Mouse (Mus musculus): ENCODE data around the gene Pm20d1. TPM values are rescaled to one million over a fixed set of nuclear protein-coding genes. Genes with fewer than 3 reads are reported as not detected.

The Pm20d1 gene
- polyA plus RNA-seq, 1 experiment from 2014 or later, result 0.19 TPM

DNA sequence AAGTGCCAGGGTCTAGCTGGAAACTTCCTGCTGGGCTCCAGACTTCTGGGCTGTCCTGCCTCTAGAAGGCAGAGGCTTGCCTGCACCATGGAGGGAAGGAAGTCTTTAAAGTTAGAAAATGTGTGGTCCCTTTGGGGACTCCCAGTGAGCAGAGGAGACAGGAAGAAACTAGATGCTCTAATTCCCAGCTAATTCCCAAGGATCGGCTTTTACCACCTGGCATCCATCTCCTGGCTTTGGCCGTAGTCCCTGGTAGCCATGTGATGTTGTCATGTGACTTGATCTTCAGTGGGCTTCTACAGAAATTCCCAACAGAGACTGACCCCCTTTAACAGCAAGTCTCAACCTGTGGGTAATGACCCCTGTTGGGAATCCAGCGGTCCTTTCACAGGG is 36.8 kb upstream of the Pm20d1 start:
- Histone ChIP-seq H3K9me3 (no peaks in the 10 kb centered on the region), H3K4me3 (no peak overlapping the region), H3K9ac (replicated peaks) (no peak overlapping the region), H3K27me3 (no peaks in the 10 kb centered on the region), H3K4me2 (replicated peaks) (no peak overlapping the region), H3K36me3 (no peaks in the 10 kb centered on the region), H3K27ac (replicated peaks) (no peak overlapping the region), H3K4me1 (no peaks in the 10 kb centered on the region)
- WGBS, result 85% methylated on average over 3 of the region's 3 CpGs
- ATAC-seq (replicated peaks), result no peak

DNA sequence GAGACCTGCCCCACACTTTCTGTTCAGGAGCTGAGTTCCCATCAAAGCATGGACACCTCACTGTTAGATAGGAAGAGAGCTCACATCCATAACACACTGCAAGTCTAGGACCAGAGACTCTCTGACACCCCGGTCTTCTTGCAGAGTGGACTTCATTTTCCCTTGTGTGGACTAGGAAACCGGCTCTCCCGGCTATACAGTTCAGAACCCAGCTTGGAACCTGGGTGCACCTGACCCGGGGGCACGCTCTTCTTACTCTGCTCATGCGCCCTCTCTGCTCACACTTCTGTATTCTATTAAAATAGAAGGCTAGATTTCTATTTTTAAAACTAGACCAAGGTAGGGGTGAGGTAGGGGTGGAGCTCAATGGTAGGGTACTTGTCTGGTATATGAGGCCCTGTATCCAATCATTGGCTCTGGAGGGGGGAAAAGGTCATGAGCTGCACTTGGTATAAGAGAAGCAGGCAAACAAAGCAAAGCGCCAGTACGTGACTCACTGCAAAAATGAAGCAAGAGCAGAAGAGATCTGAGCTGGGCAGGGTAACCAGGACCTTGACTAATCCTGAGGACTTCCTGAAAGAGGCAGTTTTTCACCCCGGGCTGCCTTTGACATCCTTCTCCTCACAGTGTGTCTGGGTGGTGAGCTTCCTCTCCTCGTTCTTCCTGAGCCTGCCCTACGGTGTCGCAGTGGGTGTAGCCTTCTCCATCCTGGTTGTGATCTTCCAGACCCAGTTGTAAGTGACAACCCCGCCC is 35.9 kb upstream of the Pm20d1 start:
- Histone ChIP-seq H3K4me1 (no peaks in the 10 kb centered on the region), H3K9me3 (no peaks in the 10 kb centered on the region), H3K27me3 (no peaks in the 10 kb centered on the region), H3K4me2 (replicated peaks) (no peak overlapping the region), H3K9ac (replicated peaks) (no peak overlapping the region), H3K4me3 (no peak overlapping the region), H3K36me3 (no peaks in the 10 kb centered on the region), H3K27ac (replicated peaks) (no peak overlapping the region)
- no peak for ATAC-seq (replicated peaks)
- WGBS, result 93% methylated on average over 13 of the region's 13 CpGs

DNA sequence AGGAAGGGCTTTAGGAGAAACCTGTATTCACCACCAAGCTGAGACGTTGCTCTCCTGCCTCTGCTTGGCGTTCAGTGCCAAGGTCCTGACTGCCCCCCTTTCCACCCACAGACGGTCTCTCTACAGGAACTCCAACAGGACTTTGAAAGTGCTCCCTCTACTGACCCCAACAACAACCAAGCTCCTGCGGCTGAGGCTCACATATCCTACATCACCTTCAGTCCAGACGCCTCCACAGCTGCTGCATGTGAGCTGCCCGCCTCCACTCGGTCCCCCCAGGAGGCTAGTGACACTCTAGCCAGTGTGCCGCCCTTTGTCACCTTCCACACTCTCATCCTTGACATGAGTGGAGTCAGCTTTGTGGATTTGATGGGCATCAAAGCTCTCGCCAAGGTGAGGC is 33.5 kb upstream of the Pm20d1 start:
- no peak overlapping the region for H3K4me2 ChIP-seq (replicated peaks)
- 68% methylated on average over 9 of the region's 9 CpGs for WGBS
- no peaks in the 10 kb centered on the region for H3K9me3 ChIP-seq
- no peaks in the 10 kb centered on the region for H3K4me1 ChIP-seq
- H3K27ac ChIP-seq (replicated peaks), result no peak overlapping the region
- no peaks in the 10 kb centered on the region for H3K36me3 ChIP-seq
- no peak for ATAC-seq (replicated peaks)
- no peak overlapping the region for H3K4me3 ChIP-seq
- H3K27me3 ChIP-seq, result no peaks in the 10 kb centered on the region
- H3K9ac ChIP-seq (replicated peaks), result no peak overlapping the region

DNA sequence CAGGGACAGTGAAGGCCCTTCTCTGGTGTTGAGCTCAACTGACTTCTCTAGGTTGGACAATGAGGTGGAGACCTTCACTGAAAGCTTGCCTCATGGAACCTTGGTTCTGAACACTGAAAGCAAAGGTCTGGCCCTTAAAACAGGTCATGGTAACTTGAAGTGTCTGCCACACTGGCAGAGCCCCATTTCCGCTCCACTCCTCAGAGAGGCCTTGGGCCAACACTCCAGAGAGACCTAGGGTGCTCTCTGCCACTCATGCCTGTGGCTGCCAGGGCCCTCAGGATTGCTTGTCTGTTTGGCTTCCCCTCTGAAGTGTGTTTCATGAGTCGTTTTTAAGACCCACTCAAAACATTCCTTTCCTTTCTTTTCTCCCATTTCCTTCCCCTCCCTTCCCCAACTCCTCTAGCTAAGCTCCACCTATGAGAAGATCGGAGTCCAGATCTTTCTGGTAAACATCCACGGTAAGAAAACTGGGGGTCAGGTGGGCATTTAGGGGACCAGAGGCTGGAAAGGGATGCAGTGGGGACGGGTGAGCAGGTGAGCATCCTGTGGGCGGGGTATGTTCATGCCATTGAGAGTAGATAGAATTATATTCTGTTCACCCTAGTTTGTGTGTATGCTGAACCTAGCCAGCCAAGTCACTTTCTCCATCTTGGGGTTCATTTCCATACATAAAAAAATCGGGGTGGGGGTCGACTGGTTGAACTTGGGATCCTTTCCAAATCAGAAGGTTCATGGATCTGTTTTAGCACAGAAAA is 32.4 kb upstream of the Pm20d1 start:
- Histone ChIP-seq H3K9ac (replicated peaks) (no peak overlapping the region), H3K27me3 (no peaks in the 10 kb centered on the region), H3K9me3 (no peaks in the 10 kb centered on the region), H3K4me1 (peaks cover 3% of the 10 kb centered on the region), H3K36me3 (no peaks in the 10 kb centered on the region), H3K27ac (replicated peaks) (no peak overlapping the region), H3K4me3 (no peak overlapping the region), H3K4me2 (replicated peaks) (no peak overlapping the region)
- no peak for ATAC-seq (replicated peaks)
- WGBS, result 66% methylated on average over 8 of the region's 8 CpGs

DNA sequence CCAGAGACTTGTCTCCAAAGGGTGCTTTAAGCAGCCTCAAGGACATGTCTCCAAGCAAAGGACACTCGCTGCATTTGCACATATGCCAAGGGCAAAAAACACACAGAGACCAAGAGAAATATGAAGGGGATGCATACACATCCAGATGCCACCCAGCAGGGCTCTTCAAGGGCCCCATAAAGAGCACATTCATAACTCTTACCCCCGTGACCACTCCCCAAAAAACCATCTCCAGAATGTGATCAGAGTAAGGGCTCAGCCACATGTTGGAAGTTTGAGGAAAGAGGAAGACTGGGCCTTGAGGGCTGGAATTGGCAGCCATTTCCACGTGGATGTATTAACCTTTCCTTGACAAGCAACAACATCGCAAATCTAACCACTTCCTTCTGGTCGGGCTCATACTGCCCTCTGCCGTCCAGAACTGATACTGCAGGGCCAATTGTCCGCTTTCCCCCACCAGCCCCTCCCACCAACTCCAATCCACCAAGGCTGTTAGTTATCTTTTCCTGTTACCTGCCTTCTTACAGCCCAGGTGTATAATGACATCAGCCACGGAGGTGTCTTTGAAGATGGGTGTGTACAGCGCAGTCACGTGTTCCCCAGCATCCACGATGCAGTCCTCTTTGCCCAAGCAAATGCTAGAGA is 31.7 kb upstream of the Pm20d1 start:
- Histone ChIP-seq H3K27me3 (no peaks in the 10 kb centered on the region), H3K9me3 (no peaks in the 10 kb centered on the region), H3K4me1 (peaks cover 10% of the 10 kb centered on the region), H3K36me3 (no peaks in the 10 kb centered on the region), H3K4me2 (replicated peaks) (no peak overlapping the region), H3K4me3 (no peak overlapping the region), H3K27ac (replicated peaks) (no peak overlapping the region), H3K9ac (replicated peaks) (no peak overlapping the region)
- WGBS, result 13% methylated on average over 11 of the region's 11 CpGs
- ATAC-seq (replicated peaks), result 0 out of 2 replicates have a peak, but pooled peaks have one; percentile 45

DNA sequence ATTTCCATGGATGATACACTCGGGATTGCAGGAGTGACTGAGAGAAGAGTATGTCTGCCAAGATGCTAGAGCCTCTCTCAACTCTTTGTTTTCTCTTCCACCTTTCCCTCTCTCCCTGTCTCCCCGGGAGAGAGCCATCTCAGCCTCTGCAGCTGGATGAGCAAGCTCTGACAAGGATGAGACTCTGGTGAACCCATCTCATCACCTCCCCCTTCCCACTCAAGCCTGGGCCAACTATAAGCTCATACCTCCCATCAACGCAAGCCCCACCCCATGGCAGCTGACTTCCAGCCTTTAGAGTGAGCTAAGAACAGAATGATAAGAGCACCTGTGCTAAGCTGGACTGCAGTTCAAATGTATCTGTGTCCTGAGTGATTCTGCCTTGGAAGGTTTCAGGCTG is 27.9 kb upstream of the Pm20d1 start:
- H3K9ac ChIP-seq (replicated peaks), result no peak overlapping the region
- no peaks in the 10 kb centered on the region for H3K27me3 ChIP-seq
- no peak overlapping the region for H3K4me2 ChIP-seq (replicated peaks)
- H3K4me3 ChIP-seq, result no peak overlapping the region
- 60% methylated on average over 3 of the region's 3 CpGs for WGBS
- no peaks in the 10 kb centered on the region for H3K9me3 ChIP-seq
- no peak for ATAC-seq (replicated peaks)
- H3K4me1 ChIP-seq, result peaks cover 21% of the 10 kb centered on the region
- H3K27ac ChIP-seq (replicated peaks), result no peak overlapping the region
- no peaks in the 10 kb centered on the region for H3K36me3 ChIP-seq

DNA sequence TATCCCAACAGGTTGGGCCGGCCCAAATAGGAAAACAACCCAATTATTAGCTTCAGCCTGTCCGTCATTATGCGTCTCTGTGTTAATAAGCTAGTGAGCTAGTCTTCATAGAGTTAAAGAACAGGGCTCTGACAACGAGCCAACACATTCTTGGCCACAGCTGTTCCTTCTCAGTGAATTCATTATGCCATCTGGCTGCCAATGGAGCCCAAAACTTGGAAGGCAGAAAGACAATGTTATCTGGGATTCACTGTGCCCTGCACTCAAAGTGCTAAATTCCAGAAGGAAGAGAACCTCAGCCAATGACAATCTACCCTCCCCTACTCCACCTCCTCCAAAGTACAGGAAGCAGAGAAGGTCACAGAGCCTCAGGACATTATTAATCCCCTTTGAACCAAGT is 26.5 kb upstream of the Pm20d1 start:
- Histone ChIP-seq H3K4me2 (replicated peaks) (no peak overlapping the region), H3K4me3 (no peak overlapping the region), H3K9ac (replicated peaks) (no peak overlapping the region), H3K9me3 (no peaks in the 10 kb centered on the region), H3K4me1 (peaks cover 21% of the 10 kb centered on the region), H3K27me3 (no peaks in the 10 kb centered on the region), H3K27ac (replicated peaks) (peak overlapping the region; percentile 71), H3K36me3 (no peaks in the 10 kb centered on the region)
- peak; percentile 91 for ATAC-seq (replicated peaks)
- 13% methylated on average over 4 of the region's 4 CpGs for WGBS

DNA sequence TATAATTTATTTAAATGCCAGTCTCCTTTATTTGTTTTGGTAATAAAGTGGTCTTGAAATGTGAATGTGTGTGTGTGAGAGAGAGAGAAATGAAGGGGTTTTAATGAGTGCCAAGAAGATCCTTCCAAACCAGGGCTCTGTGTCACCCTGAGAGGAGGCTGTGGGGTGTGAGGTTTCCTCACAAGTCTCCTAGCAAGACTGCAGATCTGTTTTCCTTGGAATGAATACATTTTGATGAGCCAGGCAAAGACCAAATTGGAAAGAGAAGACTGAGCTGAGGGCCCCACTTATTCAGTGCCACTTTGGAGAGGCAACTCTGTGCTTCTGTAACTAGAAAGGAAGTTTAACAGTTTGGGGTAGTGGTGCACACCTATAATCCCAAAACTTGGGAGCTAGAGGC is 25.7 kb upstream of the Pm20d1 start:
- Histone ChIP-seq H3K4me2 (replicated peaks) (no peak overlapping the region), H3K9me3 (no peaks in the 10 kb centered on the region), H3K9ac (replicated peaks) (no peak overlapping the region), H3K27ac (replicated peaks) (peak overlapping the region; percentile 71), H3K36me3 (no peaks in the 10 kb centered on the region), H3K4me3 (no peak overlapping the region), H3K27me3 (no peaks in the 10 kb centered on the region), H3K4me1 (peaks cover 21% of the 10 kb centered on the region)
- no peak for ATAC-seq (replicated peaks)

DNA sequence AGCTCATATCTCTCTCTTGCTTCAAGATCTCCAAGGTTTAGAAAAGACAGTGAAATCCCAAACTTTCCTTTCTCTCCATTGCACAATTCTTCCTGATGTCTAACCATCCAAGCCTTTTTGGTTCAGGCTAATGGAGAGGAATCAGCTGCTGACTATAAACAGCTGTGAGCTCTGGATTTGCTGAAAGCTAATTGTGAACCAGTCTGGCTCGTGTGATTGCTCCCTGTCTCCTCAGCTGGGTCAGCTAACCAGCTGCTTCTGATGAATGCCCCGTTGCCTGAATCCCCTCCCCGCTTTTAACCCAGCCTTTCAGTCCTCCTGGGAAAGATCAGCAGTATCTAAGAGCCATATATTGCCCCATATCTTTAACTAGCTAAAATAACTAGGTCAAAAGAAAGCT is 2.6 kb upstream of the Pm20d1 start:
- no peak overlapping the region for H3K4me3 ChIP-seq
- H3K4me2 ChIP-seq (replicated peaks), result no peak overlapping the region
- H3K9ac ChIP-seq (replicated peaks), result no peak overlapping the region
- H3K36me3 ChIP-seq, result no peaks in the 10 kb centered on the region
- peaks cover 7% of the 10 kb centered on the region; the same call in 1 of the 2 replicates for H3K4me1 ChIP-seq
- H3K9me3 ChIP-seq, result no peaks in the 10 kb centered on the region
- WGBS, result 24% methylated on average over 3 of the region's 3 CpGs
- no peaks in the 10 kb centered on the region for H3K27me3 ChIP-seq
- 0 out of 2 replicates have a peak, but pooled peaks have one; percentile 26 for ATAC-seq (replicated peaks)
- no peak overlapping the region for H3K27ac ChIP-seq (replicated peaks)

DNA sequence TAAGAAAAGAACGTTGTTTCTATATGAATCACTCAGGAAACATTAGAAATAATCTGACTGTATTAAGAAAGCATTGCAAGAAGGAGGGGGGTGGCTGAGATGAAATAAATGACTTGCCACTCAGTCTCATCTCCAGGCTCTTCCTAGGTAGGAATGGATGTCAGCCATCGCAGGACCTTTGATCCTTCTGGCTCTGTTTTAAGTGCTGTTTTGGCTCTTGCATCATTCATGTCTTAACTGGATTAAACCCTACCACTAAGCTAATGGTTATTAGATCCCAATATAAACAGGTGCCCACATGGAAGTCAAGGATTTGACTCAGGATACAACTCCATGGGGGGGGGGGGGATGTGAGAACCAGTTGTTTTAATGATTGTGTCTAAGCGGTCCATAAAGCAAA is 2.0 kb upstream of the Pm20d1 start:
- 88% methylated on average over 3 of the region's 3 CpGs for WGBS
- Histone ChIP-seq H3K4me3 (no peak overlapping the region), H3K4me2 (replicated peaks) (no peak overlapping the region), H3K9me3 (no peaks in the 10 kb centered on the region), H3K27me3 (no peaks in the 10 kb centered on the region), H3K36me3 (no peaks in the 10 kb centered on the region), H3K27ac (replicated peaks) (no peak overlapping the region), H3K4me1 (peaks cover 7% of the 10 kb centered on the region; the same call in 1 of the 2 replicates), H3K9ac (replicated peaks) (no peak overlapping the region)
- ATAC-seq (replicated peaks), result no peak

DNA sequence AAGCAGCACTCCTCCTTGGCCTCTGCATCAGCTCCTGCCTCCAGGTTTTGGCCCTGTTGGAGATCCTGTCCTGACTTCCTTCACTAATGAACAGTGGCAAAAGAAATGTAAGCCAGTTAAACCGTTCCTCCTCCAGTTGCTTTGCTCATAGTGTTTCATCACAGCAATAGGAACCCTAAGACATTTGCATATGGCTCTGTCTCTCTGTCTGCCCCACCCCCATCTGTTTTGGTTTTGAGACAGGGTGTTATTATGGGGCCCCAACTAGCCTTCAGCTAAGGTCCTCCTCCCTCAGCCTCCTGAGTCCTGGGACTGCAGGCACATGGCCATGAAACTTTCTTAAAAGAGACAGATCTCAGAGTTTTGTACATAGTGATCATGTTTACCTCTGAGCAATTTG is 2.8 kb downstream of the Pm20d1 start:
- 61% methylated on average over 1 of the region's 1 CpGs for WGBS
- Histone ChIP-seq H3K4me3 (no peak overlapping the region), H3K9me3 (no peaks in the 10 kb centered on the region), H3K36me3 (no peaks in the 10 kb centered on the region), H3K9ac (replicated peaks) (no peak overlapping the region), H3K4me1 (peaks cover 7% of the 10 kb centered on the region; the same call in 1 of the 2 replicates), H3K4me2 (replicated peaks) (no peak overlapping the region), H3K27me3 (no peaks in the 10 kb centered on the region), H3K27ac (replicated peaks) (no peak overlapping the region)
- no peak for ATAC-seq (replicated peaks)

DNA sequence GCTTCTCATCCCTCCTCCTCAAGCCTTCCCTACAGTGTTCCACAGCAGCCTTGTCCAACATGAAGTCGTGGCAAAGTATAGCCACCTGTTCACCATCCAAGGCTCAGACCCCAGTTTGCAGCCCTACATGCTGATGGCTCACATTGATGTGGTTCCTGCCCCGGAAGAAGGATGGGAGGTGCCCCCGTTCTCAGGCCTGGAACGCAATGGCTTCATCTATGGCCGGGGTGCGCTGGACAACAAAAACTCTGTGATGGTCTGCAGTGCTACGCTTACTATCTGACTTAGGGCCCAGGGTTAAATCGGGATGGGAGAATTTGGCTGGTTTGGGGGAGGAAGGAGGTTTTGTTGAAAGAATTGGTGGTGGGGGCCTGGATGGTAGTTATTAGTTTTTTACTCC is 3.9 kb downstream of the Pm20d1 start:
- WGBS, result 92% methylated on average over 8 of the region's 8 CpGs

More for the DNA sequence above, 3.9 kb downstream of the Pm20d1 start:
- no peaks in the 10 kb centered on the region for H3K36me3 ChIP-seq
- H3K4me1 ChIP-seq, result peaks cover 7% of the 10 kb centered on the region; the same call in 1 of the 2 replicates
- no peak for ATAC-seq (replicated peaks)
- no peaks in the 10 kb centered on the region for H3K9me3 ChIP-seq
- no peak overlapping the region for H3K9ac ChIP-seq (replicated peaks)
- no peak overlapping the region for H3K27ac ChIP-seq (replicated peaks)
- H3K4me3 ChIP-seq, result no peak overlapping the region
- no peaks in the 10 kb centered on the region for H3K27me3 ChIP-seq
- H3K4me2 ChIP-seq (replicated peaks), result no peak overlapping the region
